Mouse (Mus musculus) adrenal gland, postnatal 10 days (tissue): Measurements from ENCODE around the gene Olfr123. TPM values are rescaled to one million over a fixed set of nuclear protein-coding genes. Genes with fewer than 3 reads are reported as not detected.

Experiments
- DNase-seq: peaks from one replicate; pipeline ENCODE4 v3.0.0; 2021; ENCODE audit warnings: mixed read lengths
- long read RNA-seq, 2 experiments: library from polyadenylated mRNA; stranded (forward); transcript quantifications; one replicate each; pipeline ENCODE4 v2.0.0; 2021
- total RNA-seq, 2 experiments: library from RNA; stranded (reverse); gene quantifications; 2 replicates each; pipeline ENCODE4 v1.2.3; 2021

The Olfr123 gene
- not detected for total RNA-seq
- long read RNA-seq, experiment 1 = 0 reads
- long read RNA-seq, experiment 2 = 0 reads

GRCm38 (mm10) chr17:37793229-37793628, at the start of gene Olfr123:
TSS of gene Olfr123 (plus strand) at chr17:37793529.
- DNase-seq = no peak

GRCm38 (mm10) chr17:37768307-37768706, 25.0 kb upstream of the Olfr123 start, which contains the start of gene Olfr122:
TSS of gene Olfr122 (plus strand) at chr17:37768607.
- no peak for DNase-seq

GRCm38 (mm10) chr17:37799588-37799987, 6.3 kb downstream of the Olfr123 start, which contains the start of gene Olfr124:
TSS of gene Olfr124 (plus strand) at chr17:37799888.
- no peak for DNase-seq

GRCm38 (mm10) chr17:37832649-37833048, 39.3 kb downstream of the Olfr123 start, which contains the start of gene Olfr125:
TSS of gene Olfr125 (plus strand) at chr17:37832949.
- no peak for DNase-seq

- DNase-seq = no peak
Measured at GRCm38 (mm10) chr17:37847183-37847582, 53.9 kb downstream of the Olfr123 start, which contains the start of gene Olfr126. TSS of gene Olfr126 (plus strand) at chr17:37847483.

Other genes starting within 250 kb of the Olfr123 start
- gene Olfr112, start 224.1 kb upstream of the Olfr123 start, total RNA-seq = not detected
- gene Olfr113, start 215.9 kb upstream of the Olfr123 start, total RNA-seq = not detected
- gene Olfr114, start 200.8 kb upstream of the Olfr123 start, total RNA-seq = not detected
- not detected for gene Olfr115, start 166.4 kb upstream of the Olfr123 start, total RNA-seq
- gene Olfr116, start 166.3 kb upstream of the Olfr123 start, total RNA-seq = not detected
- not detected for gene Olfr117, start 129.7 kb upstream of the Olfr123 start, total RNA-seq
- not detected for gene Olfr118, start 126.5 kb upstream of the Olfr123 start, total RNA-seq
- not detected for gene Olfr119, start 97.0 kb upstream of the Olfr123 start, total RNA-seq
- gene Olfr120, start 71.7 kb upstream of the Olfr123 start, total RNA-seq = not detected
- not detected for gene Olfr121, start 44.7 kb upstream of the Olfr123 start, total RNA-seq
- gene Olfr122, start 24.9 kb upstream of the Olfr123 start, total RNA-seq = not detected
- not detected for gene Olfr124, start 6.4 kb downstream of the Olfr123 start, total RNA-seq
- gene Olfr125, start 39.4 kb downstream of the Olfr123 start, total RNA-seq = not detected
- not detected for gene Olfr126, start 54.0 kb downstream of the Olfr123 start, total RNA-seq
- not detected for gene Olfr127, start 106.9 kb downstream of the Olfr123 start, total RNA-seq
- not detected for gene Olfr128, start 127.0 kb downstream of the Olfr123 start, total RNA-seq
- gene Olfr761, start 159.6 kb downstream of the Olfr123 start, total RNA-seq = not detected